Mouse (Mus musculus) spleen, adult 2 months (tissue): Measurements from ENCODE around the gene Olfr157.

Experiments
- CTCF ChIP-seq: fragments of 200-500 bp; IDR thresholded peaks from 2 replicates; pipeline ENCODE4 v1.5.1; 2011; ENCODE audit warnings: mild to moderate bottlenecking, inconsistent platforms; ENCODE audit not compliant: insufficient read depth, insufficient read length, insufficient replicate concordance; ENCODE audit errors: extremely low read depth
- POLR2A ChIP-seq: fragments of 200-500 bp; IDR thresholded peaks from 2 replicates; pipeline ENCODE4 v1.6.1; 2011; ENCODE audit warnings: low read depth, low read length, inconsistent platforms

- TF ChIP-seq CTCF = no peak
- TF ChIP-seq POLR2A = no peak
These were observed 37.2 kb upstream of the Olfr157 start for GRCm38 (mm10) chr4:43877230-43877629.
